Comparison of ENCODE assay signal across 19 mouse cellular contexts in the genomic region with DNA sequence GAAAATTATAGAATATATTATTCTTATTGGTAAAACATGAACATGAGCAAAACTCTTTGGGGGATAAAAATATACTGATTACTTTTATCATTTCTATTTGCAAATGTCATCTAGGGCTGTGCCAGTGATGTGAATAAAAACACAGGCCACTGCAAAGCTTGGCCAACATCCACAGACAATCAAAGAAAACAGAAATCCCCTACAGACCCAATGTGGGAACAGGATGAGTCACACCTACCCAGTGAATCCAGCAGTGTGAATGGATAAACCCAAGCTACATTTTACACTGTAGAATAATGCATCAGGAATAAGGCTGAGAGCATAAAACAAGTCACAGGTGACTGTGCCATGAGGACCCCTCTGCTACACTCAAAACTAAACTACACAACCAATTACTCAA. TPM values are rescaled to one million over a fixed set of nuclear protein-coding genes. Genes with fewer than 3 reads are reported as not detected.
DNase-seq lines count a peak whose midpoint lies in the region; ATAC-seq and TF ChIP-seq lines count a peak whose summit lies in the region.
"Had no signal": no experiment of that assay in that cellular context is flagged by ENCODE, and none has a peak within 500 bp of the region (broad histone marks: within the 10 kb centered on the region; RNA-seq: fewer than 3 reads in every experiment).

No protein-coding gene starts in this region.

- no peak overlapping the region for H3K9ac ChIP-seq in heart, embryonic 16.5 days (ENCODE audit: low read length)
- H3K9ac ChIP-seq in liver, postnatal 0 days (replicated peaks), result no peak overlapping the region
- no peak overlapping the region for H3K9ac ChIP-seq in liver, embryonic 12.5 days
- no peak overlapping the region for H3K9ac ChIP-seq in hindbrain, postnatal 0 days (replicated peaks; ENCODE audit: low read length)
- no peak overlapping the region for H3K9ac ChIP-seq in kidney, embryonic 15.5 days
- H3K9ac ChIP-seq: embryonic facial prominence, embryonic 13.5 days; forebrain, embryonic 13.5 days; forebrain, postnatal 0 days; hindbrain, embryonic 13.5 days had no signal

- ATAC-seq in heart, embryonic 16.5 days (replicated peaks; ENCODE audit: extremely low read depth, insufficient read depth, low FRiP score), result peak; percentile 23; the same call in 1 of the 2 replicates
- peak; percentile 36 for ATAC-seq in liver, postnatal 0 days
- ATAC-seq in liver, embryonic 12.5 days, result no peak
- no peak for ATAC-seq in hindbrain, postnatal 0 days
- no peak for ATAC-seq in kidney, embryonic 15.5 days (replicated peaks; ENCODE audit: low FRiP score)
- ATAC-seq: activated CD4-positive, CD25-positive, alpha-beta regulatory T cell, adult 4 months; forebrain, embryonic 13.5 days; forebrain, postnatal 0 days; intestine, postnatal 0 days; Patski had no signal

- DNase-seq in heart, postnatal 36 days, result no peak
- DNase-seq in liver, postnatal 0 days, result no peak
- DNase-seq in Muller cell, postnatal 12 days (ENCODE audit: inconsistent ontology term), result peak; percentile 12
- no peak for DNase-seq in hindbrain, postnatal 0 days (ENCODE audit: low spot score)
- DNase-seq: adrenal gland, postnatal 14 days; cerebellum, adult 18-20 months; cerebellum, adult 9-11 months; cerebellum, postnatal 36 days; forebrain, postnatal 0 days; gastrocnemius, postnatal 14 days had no signal

- H3K4me1 ChIP-seq in heart, embryonic 16.5 days (ENCODE audit: control insufficient read depth, insufficient read depth, low read length), result peaks cover 2% of the 10 kb centered on the region
- peaks cover 1% of the 10 kb centered on the region; the same call in 1 of the 2 replicates for H3K4me1 ChIP-seq in liver, postnatal 0 days (ENCODE audit: insufficient read depth)
- H3K4me1 ChIP-seq in liver, embryonic 12.5 days, result peaks cover 2% of the 10 kb centered on the region
- no peaks in the 10 kb centered on the region for H3K4me1 ChIP-seq in hindbrain, postnatal 0 days (ENCODE audit: insufficient read depth, low read length)
- no peaks in the 10 kb centered on the region for H3K4me1 ChIP-seq in kidney, embryonic 15.5 days
- H3K4me1 ChIP-seq: embryonic facial prominence, embryonic 13.5 days had no signal

- no peak for TF ChIP-seq CTCF in liver, postnatal 0 days (IDR thresholded peaks at IDR 0.05; ENCODE audit: low read depth)
- no peak for TF ChIP-seq CTCF in hindbrain, postnatal 0 days (IDR thresholded peaks at IDR 0.05; ENCODE audit: low read depth)

- no peaks in the 10 kb centered on the region for H3K9me3 ChIP-seq in heart, embryonic 16.5 days (replicated peaks; ENCODE audit: control insufficient read depth, low read length)
- no peaks in the 10 kb centered on the region for H3K9me3 ChIP-seq in liver, postnatal 0 days (ENCODE audit: low read length)
- H3K9me3 ChIP-seq in liver, embryonic 12.5 days (replicated peaks), result no peaks in the 10 kb centered on the region
- no peaks in the 10 kb centered on the region for H3K9me3 ChIP-seq in hindbrain, postnatal 0 days (ENCODE audit: low read length)
- H3K9me3 ChIP-seq in kidney, embryonic 15.5 days (replicated peaks), result no peaks in the 10 kb centered on the region
- H3K9me3 ChIP-seq: embryonic facial prominence, embryonic 13.5 days; forebrain, embryonic 13.5 days; hindbrain, embryonic 13.5 days had no signal

- H3K4me2 ChIP-seq in heart, embryonic 16.5 days (ENCODE audit: low read depth, low read length), result no peak overlapping the region
- no peak overlapping the region for H3K4me2 ChIP-seq in liver, postnatal 0 days (ENCODE audit: low read depth, low read length)
- H3K4me2 ChIP-seq in liver, embryonic 12.5 days, result no peak overlapping the region
- H3K4me2 ChIP-seq in hindbrain, postnatal 0 days (ENCODE audit: low read depth, low read length), result no peak overlapping the region
- no peak overlapping the region for H3K4me2 ChIP-seq in kidney, embryonic 15.5 days
- H3K4me2 ChIP-seq: embryonic facial prominence, embryonic 13.5 days; forebrain, embryonic 13.5 days; hindbrain, embryonic 13.5 days had no signal

- 0 out of 2 replicates have a peak, but pooled peaks cover 3% of the 10 kb centered on the region for H3K36me3 ChIP-seq in heart, embryonic 16.5 days (ENCODE audit: control insufficient read depth, insufficient read depth)
- peaks cover 7% of the 10 kb centered on the region; the same call in 1 of the 2 replicates for H3K36me3 ChIP-seq in liver, postnatal 0 days (replicated peaks; ENCODE audit: insufficient read depth, low read length)
- H3K36me3 ChIP-seq in liver, embryonic 12.5 days, result peaks cover 17% of the 10 kb centered on the region; the same call in 1 of the 2 replicates
- H3K36me3 ChIP-seq in hindbrain, postnatal 0 days (ENCODE audit: insufficient read depth, low read length), result no peaks in the 10 kb centered on the region
- H3K36me3 ChIP-seq in kidney, embryonic 15.5 days, result no peaks in the 10 kb centered on the region
- H3K36me3 ChIP-seq: embryonic facial prominence, embryonic 13.5 days had no signal

- no peaks in the 10 kb centered on the region for H3K27me3 ChIP-seq in heart, embryonic 16.5 days (ENCODE audit: control insufficient read depth, insufficient read depth, low read length)
- H3K27me3 ChIP-seq in liver, postnatal 0 days (ENCODE audit: insufficient read depth, low read length), result no peaks in the 10 kb centered on the region
- H3K27me3 ChIP-seq in liver, embryonic 12.5 days (replicated peaks), result no peaks in the 10 kb centered on the region
- H3K27me3 ChIP-seq in hindbrain, postnatal 0 days (ENCODE audit: insufficient read depth, low read length), result no peaks in the 10 kb centered on the region
- H3K27me3 ChIP-seq in kidney, embryonic 15.5 days, result no peaks in the 10 kb centered on the region
- H3K27me3 ChIP-seq: embryonic facial prominence, embryonic 13.5 days; forebrain, embryonic 13.5 days; hindbrain, embryonic 13.5 days; Patski had no signal

- no peak overlapping the region for H3K4me3 ChIP-seq in heart, embryonic 16.5 days (ENCODE audit: low read length)
- no peak overlapping the region for H3K4me3 ChIP-seq in liver, postnatal 0 days (ENCODE audit: low read depth, low read length)
- no peak overlapping the region for H3K4me3 ChIP-seq in liver, embryonic 12.5 days
- H3K4me3 ChIP-seq in hindbrain, postnatal 0 days (ENCODE audit: low read length), result no peak overlapping the region
- no peak overlapping the region for H3K4me3 ChIP-seq in kidney, embryonic 15.5 days (replicated peaks)
- H3K4me3 ChIP-seq: embryonic facial prominence, embryonic 13.5 days; forebrain, embryonic 13.5 days; hindbrain, embryonic 13.5 days had no signal

- no peak overlapping the region for H3K27ac ChIP-seq in heart, embryonic 16.5 days (ENCODE audit: low read length)
- H3K27ac ChIP-seq in liver, postnatal 0 days (ENCODE audit: low read depth), result no peak overlapping the region
- no peak overlapping the region for H3K27ac ChIP-seq in liver, embryonic 12.5 days
- no peak overlapping the region for H3K27ac ChIP-seq in hindbrain, postnatal 0 days
- H3K27ac ChIP-seq in kidney, embryonic 15.5 days, result no peak overlapping the region
- H3K27ac ChIP-seq: embryonic facial prominence, embryonic 13.5 days; forebrain, embryonic 13.5 days; hindbrain, embryonic 13.5 days had no signal

- intact Hi-C loops in heart, postnatal 36 days (cut with DNase I), result no loop called here

- TF ChIP-seq EP300 in liver, postnatal 0 days (IDR thresholded peaks at IDR 0.05; ENCODE audit: low read depth), result no peak

RNA-seq across cellular contexts. Expression of a gene that starts 36.1 kb away (rescaled TPM):
- 11.1 and 12.0 TPM in 2 replicates for polyA plus RNA-seq in heart, embryonic 16.5 days (2015; fragmentation: Nextera tagmentation; extraction: Ambion mirVana)
- total RNA-seq in heart, postnatal 36 days (2021), result 10 to 100 TPM; 39.6 to 45.0 TPM
- polyA plus RNA-seq in liver, postnatal 0 days (2015; fragmentation: Nextera tagmentation; extraction: Ambion mirVana), result 3.7 and 4.1 TPM in 2 replicates
- polyA plus RNA-seq in liver, embryonic 12.5 days (2016; fragmentation: Nextera tagmentation; extraction: Ambion mirVana), result 6.5 and 7.8 TPM in 2 replicates
- total RNA-seq in hindbrain, postnatal 0 days (2014; rRNA removed), result 16.2 and 29.0 TPM in 2 replicates
- polyA plus RNA-seq in hindbrain, postnatal 0 days (2015; fragmentation: Nextera tagmentation; extraction: Ambion mirVana), result 9.5 and 9.9 TPM in 2 replicates
- polyA plus RNA-seq in kidney, embryonic 15.5 days (2015; fragmentation: Nextera tagmentation; extraction: Ambion mirVana), result 6.7 and 8.7 TPM in 2 replicates

Comparison
In these comparisons a context has a peak if more than half of its experiments do, and no peak if none do; other contexts are left out.
1. ATAC-seq: peak in heart, embryonic 16.5 days (single experiment) and liver, postnatal 0 days (single experiment); none in liver, embryonic 12.5 days (single experiment), hindbrain, postnatal 0 days (single experiment) and kidney, embryonic 15.5 days (single experiment).